In the genomic region with DNA sequence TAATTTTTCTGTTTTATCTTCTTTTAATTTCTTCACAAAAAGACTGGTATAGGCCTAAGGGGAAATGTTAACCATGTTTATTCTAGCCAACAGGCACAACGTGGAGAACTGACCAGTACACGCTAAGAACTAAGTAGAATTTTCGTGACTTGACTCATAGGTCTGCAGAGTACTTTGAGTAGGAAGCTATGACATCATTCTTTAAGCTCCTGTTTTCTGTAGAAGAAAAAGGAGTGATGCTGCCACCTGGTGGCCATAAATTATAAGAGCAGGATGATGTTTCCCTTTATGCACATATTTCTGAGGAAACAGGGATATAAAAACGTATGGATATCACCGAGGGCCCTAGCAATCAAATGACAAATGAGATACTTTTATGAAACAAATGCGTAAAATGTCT, we compare ENCODE assay signal across 9 mouse cellular contexts.
DNase-seq lines count a peak whose midpoint lies in the region; ATAC-seq lines count a peak whose summit lies in the region.
"Had no signal": no experiment of that assay in that cellular context is flagged by ENCODE, and none has a peak within 500 bp of the region (broad histone marks: within the 10 kb centered on the region; RNA-seq: fewer than 3 reads in every experiment).

No protein-coding gene starts in this region.

- H3K36me3 ChIP-seq in forebrain, embryonic 14.5 days (ENCODE audit: control insufficient read depth, insufficient read depth, low read length) = no peaks in the 10 kb centered on the region
- no peaks in the 10 kb centered on the region for H3K36me3 ChIP-seq in hindbrain, embryonic 14.5 days (replicated peaks; ENCODE audit: control insufficient read depth, insufficient read depth)

- H3K4me1 ChIP-seq in forebrain, embryonic 14.5 days (ENCODE audit: control insufficient read depth, insufficient read depth, low read length) = no peaks in the 10 kb centered on the region
- H3K4me1 ChIP-seq in hindbrain, embryonic 14.5 days (replicated peaks; ENCODE audit: control insufficient read depth, insufficient read depth, low read length) = no peaks in the 10 kb centered on the region

- peak; percentile 93 for ATAC-seq in forebrain, embryonic 14.5 days
- peak; percentile 85; the same call in 1 of the 2 replicates for ATAC-seq in hindbrain, embryonic 14.5 days (ENCODE audit: low FRiP score)

- H3K9ac ChIP-seq in forebrain, embryonic 14.5 days (ENCODE audit: low read length) = no peak overlapping the region
- H3K9ac ChIP-seq in hindbrain, embryonic 14.5 days = no peak overlapping the region

- H3K4me3 ChIP-seq in forebrain, embryonic 14.5 days (ENCODE audit: low read depth, low read length) = no peak overlapping the region
- H3K4me3 ChIP-seq in hindbrain, embryonic 14.5 days (replicated peaks; ENCODE audit: low read length) = no peak overlapping the region

- H3K27me3 ChIP-seq in forebrain, embryonic 14.5 days (replicated peaks; ENCODE audit: control insufficient read depth, insufficient read depth, low read length) = no peaks in the 10 kb centered on the region
- H3K27me3 ChIP-seq in hindbrain, embryonic 14.5 days (ENCODE audit: control insufficient read depth, insufficient read depth, low read length) = no peaks in the 10 kb centered on the region

- H3K9me3 ChIP-seq in forebrain, embryonic 14.5 days (replicated peaks; ENCODE audit: control insufficient read depth, low read length) = no peaks in the 10 kb centered on the region
- H3K9me3 ChIP-seq in hindbrain, embryonic 14.5 days (ENCODE audit: control insufficient read depth, low read length) = no peaks in the 10 kb centered on the region

- WGBS in forebrain, embryonic 14.5 days = 17% methylated on average over 6 of the region's 6 CpGs
- WGBS in hindbrain, embryonic 14.5 days = 22% methylated on average over 6 of the region's 6 CpGs

- no peak overlapping the region for H3K4me2 ChIP-seq in forebrain, embryonic 14.5 days (ENCODE audit: low read length)
- no peak overlapping the region for H3K4me2 ChIP-seq in hindbrain, embryonic 14.5 days (replicated peaks)

- no peak overlapping the region for H3K27ac ChIP-seq in forebrain, embryonic 14.5 days (ENCODE audit: low read depth, low read length)
- no peak overlapping the region for H3K27ac ChIP-seq in hindbrain, embryonic 14.5 days
- H3K27ac ChIP-seq: macrophage had no signal

- DNase-seq in gastrocnemius, adult 18-20 months (ENCODE audit: low spot score) = peak; percentile 12
- DNase-seq in gastrocnemius, postnatal 25 days = no peak
- DNase-seq in c-Kit-positive CD71-positive TER-119-positive erythroid progenitor cells, embryonic 14.5 days (ENCODE audit: low spot score) = peak; percentile 33
- peak; percentile 90 for DNase-seq in forebrain, embryonic 14.5 days (ENCODE audit: low spot score)
- DNase-seq in hindbrain, embryonic 14.5 days (ENCODE audit: low spot score) = peak; percentile 94
- peak; percentile 73 to 85 for DNase-seq in layer of hippocampus, postnatal 14 days (ENCODE audit: low spot score in 2 of 2)
- peak; percentile 66 for DNase-seq in lung, postnatal 36 days
- peak; percentile 69 for DNase-seq in right cerebral cortex, postnatal 25 days
